Mouse (Mus musculus) kidney, adult 8-10 months (tissue): ENCODE measurements around the gene Caml.
A peak's percentile ranks its signal among the peaks of the same experiment; 100 is the strongest.
"Not testable (repeated sequence)": the region's sequence is repeated elsewhere in the genome, so short reads cannot be mapped to it uniquely, and the experiment has no call there.

Experiments used
- DNase-seq, 2 experiments: peaks; one replicate each; pipeline ENCODE4 v3.0.0; 2022

Gene Caml

DNA sequence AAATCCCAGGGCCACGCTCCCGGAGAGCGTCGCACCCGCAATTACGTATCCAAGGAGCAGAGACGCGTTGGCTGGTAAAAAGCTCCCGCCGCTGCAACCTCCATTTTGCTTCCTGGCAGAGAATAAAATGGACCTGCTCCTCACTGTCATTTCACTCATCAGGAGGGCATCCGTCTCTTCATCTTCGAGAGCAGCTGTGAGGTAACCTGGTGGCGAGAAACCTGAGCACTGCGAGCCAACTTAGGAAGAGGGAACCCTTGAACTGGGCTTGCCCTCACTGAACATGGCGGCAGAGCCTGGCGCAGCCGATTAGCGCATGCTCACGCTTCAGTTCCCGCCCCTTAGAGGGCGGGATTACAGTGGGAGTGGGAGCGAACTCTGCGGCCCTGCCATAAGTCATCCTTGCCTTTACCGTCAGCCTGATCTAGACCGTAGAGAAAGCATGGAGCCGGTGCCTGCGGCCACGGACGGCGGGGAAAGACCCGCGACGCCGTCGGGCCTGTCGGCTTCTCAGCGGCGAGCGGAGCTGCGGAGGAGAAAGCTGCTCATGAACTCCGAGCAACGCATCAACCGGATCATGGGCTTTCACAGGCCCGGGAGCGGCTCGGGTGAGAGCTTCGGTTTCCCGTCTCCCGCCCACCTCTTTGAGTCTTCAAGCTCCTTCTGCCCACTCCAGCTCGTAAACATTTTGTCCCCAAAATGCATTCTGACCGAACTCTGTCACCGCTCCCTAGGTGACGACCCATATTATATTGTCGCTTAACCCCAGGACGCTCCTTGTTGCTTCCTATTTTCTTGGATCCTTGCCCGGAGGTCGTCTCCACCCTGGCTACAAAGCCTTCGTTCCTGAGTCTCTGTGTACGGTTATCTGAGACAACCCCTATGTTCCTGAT is at the start of gene Caml:
TSS of gene Caml (plus strand) at position 357 of the 893 bp plus-strand sequence.
- peak; percentile 88 to 91 for DNase-seq

DNA sequence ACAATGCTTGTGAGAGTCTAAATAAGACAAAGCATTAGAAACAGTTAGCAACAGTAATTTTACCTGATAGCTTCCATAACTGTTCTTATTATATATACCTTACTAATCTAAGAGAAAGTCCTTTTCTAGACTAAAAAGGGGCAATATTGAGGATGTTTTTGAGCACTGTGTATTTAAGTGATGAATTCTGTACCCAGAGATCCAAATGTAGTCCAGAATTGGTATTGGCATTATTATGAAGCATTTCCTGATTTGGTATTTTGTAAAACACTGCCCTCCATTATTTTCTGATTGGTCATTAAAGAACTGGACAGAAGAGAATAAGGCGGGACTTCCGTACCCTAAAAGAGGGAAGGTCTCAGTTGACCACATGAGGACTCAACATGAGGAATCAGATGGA is 49.4 kb upstream of the Caml start, which contains the start of gene Tmed9:
TSS of gene Tmed9 (plus strand) at position 301 of the 400 bp plus-strand sequence.
- DNase-seq = no peak

DNA sequence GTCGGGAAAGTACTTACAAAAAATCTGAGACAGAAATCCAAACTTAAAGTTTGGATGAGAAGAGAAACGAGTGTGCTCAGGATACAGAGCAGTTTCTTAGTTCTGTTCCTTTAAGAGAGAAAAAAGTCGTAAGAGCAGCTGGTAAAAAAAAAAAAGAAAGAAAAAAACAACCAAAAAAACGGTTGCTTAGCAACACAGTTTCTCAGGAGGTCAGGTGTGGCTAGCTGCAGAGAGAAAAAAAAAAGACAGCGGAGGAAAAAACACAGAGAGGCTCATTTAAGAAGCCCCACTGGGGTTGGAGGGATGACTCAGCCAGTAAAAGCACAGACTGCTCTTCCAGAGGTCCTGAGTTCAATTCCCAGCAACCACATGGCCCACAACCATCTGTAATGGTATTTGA is 48.5 kb upstream of the Caml start:
- no peak for DNase-seq

DNA sequence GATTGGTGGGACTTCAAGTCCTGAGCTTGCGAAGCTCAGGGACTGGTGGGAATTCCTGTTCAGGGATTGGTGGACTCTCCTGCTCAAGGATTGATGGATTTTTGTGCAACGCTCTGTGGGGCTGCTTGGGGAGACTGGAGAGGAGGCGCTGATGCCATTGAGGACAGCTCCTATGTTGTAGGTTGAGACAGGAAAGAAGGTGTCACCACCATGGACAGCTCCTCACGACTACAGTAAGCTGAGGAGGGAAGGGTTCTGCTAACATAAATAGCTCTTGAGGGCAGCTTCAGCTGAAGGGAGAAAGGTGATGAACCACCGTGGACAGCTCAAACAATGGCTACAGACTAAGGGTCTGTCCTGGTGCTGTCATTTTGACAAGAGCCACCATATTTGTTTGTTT is 46.9 kb upstream of the Caml start:
- DNase-seq = no peak

DNA sequence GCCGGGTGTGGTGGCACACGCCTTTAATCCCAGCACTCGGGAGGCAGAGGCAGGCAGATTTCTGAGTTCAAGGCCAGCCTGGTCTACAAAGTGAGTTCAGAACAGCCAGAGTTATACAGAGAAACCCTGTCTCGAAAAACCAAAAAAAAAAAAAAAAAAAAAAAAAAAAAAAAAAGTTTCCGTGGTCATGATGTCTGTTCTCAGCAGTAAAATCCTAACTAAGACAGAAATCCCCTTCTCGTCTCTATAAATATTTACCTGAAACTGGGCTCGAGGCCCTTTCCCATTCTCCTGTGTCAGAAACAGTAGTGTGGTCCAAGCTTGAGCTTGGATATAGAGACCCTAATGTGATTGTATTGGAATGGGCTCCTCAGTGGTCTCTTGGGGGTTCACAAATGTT is 45.9 kb upstream of the Caml start:
- not testable (repeated sequence) for DNase-seq

DNA sequence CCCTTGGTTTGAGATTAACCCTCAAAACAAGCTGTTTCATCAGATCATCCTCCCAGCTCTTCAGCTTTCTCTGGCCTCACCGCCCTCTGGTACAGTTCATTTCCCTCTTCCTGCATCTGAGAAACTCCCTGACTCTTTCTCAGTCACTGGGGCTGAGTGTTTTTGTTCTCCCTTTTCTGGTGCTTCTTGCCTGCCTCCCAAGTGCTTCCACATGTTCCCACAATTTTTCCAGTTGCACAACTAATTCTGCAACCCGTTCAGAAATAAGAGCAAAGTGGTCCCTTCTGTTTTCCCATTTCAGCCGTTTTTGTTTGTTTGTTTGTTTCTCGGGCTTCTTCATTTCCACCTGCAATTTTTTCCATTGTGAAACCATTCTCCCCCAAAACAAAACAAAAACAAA is 44.7 kb upstream of the Caml start:
- DNase-seq = no peak

DNA sequence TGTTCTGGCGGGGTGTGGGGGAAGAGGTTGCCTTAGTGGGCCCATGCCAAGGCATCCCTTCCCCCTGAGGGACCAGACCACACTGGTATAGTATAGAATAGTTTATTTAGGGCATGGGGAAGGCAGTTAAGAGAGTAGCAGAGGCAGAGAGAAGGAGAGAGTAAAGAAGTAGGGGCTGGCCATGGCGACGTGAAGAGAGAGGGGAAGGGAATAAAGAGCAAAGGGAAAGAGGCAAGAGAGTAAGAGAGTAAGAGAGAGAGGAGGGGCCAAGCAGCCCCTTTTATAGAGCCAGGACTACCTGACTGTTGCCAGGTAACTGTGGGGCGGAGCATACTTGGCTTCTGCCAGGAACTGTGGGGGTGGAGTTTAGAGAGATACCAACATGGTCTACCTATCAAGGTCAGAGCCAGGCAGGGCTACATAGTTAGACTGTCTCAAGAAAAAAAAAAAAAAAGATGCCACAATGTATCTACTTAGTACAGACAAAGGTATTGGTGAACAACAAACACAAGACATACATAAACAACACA is 30.8 kb upstream of the Caml start:
- peak; percentile 26 to 47 for DNase-seq

DNA sequence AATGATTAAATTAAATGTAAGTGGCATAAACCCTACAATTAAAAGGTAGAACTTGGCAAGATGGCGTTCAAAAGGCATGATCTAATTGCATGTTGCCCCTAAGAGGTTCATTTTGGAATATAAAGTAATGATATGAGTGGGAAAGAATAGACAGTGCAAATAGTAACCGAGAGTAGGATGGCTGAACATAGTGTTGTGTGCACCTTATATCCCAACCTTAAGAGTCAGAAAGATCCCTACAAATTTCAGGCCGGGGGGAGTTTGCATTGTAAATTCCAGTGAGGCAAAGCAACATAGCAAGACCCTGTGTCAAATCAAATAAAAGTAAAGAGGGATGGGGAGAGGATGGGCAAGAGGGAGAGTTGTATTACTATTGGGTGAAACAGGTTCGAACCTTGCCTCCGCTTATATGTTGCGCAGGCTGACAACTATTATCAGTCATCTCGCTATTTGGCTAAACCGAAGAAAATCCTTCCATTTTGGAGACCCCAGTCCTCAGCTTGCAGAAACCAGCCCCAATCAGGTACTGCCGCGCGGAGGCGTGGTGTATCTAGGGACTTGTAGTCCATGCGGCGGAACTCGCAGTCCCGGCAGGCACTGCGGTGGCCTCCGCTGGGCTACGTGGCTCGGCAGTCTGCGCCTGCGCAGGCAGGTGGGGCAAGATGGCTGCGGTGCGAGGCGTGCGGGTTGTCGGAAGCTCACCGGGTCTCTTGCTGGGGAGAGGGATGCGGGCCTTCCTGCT is 30.1 kb upstream of the Caml start:
- DNase-seq = peak; percentile 95 to 96

DNA sequence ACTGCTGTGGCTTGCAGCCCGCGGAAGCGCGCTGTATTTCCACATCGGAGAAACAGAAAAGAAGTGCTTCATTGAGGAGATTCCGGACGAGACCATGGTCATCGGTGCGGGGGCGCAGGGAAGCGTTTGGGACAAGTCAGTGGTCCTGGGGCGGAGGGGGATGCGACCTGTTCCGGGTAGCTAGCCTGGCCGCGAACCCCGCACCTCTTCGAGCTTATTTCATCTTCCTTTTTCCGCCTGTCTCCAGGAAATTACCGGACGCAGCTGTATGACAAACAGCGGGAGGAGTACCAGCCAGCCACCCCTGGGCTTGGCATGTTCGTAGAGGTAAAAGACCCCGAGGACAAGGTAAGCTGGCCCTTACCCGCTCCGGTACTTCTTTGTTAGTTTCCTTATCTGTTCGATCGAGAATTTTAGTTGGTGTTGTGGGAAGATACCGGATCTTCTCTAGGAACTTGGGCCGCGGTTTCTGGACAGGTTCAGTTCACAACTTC is 29.5 kb upstream of the Caml start:
- no peak for DNase-seq

DNA sequence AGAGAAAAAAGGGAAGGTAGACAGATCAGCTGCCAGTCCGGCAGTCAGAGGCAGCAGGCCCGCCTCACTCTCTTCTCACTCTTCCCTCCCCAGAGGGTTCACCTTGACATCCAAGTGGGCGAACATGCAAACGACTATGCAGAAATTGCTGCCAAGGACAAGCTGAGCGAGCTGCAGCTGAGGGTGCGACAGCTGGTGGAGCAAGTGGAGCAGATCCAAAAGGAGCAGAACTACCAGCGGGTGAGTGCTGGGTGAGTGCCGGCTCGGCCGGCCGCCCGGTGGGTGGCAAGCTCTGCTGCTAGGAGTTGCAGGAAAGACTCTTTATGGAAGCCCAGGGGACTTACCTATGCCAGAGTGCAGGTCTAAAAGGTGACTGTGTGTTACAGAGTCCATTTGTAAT is 27.4 kb upstream of the Caml start:
- DNase-seq = no peak

DNA sequence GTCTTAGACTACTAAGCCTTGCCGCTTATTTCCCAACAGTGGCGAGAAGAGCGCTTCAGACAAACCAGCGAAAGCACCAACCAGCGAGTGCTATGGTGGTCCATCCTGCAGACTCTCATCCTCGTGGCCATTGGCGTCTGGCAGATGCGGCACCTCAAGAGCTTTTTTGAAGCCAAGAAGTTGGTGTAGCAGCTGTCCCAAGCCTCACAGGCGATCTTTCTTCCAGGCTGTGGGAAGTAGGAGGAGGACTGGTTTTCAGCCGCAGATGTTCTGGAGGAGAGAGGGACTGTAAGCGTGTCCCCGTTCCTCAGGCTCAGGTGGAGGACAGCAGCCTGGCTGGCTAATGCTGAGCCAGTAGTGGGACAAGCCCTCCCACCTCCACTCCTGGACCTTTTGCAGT is 26.0 kb upstream of the Caml start:
- no peak for DNase-seq

DNA sequence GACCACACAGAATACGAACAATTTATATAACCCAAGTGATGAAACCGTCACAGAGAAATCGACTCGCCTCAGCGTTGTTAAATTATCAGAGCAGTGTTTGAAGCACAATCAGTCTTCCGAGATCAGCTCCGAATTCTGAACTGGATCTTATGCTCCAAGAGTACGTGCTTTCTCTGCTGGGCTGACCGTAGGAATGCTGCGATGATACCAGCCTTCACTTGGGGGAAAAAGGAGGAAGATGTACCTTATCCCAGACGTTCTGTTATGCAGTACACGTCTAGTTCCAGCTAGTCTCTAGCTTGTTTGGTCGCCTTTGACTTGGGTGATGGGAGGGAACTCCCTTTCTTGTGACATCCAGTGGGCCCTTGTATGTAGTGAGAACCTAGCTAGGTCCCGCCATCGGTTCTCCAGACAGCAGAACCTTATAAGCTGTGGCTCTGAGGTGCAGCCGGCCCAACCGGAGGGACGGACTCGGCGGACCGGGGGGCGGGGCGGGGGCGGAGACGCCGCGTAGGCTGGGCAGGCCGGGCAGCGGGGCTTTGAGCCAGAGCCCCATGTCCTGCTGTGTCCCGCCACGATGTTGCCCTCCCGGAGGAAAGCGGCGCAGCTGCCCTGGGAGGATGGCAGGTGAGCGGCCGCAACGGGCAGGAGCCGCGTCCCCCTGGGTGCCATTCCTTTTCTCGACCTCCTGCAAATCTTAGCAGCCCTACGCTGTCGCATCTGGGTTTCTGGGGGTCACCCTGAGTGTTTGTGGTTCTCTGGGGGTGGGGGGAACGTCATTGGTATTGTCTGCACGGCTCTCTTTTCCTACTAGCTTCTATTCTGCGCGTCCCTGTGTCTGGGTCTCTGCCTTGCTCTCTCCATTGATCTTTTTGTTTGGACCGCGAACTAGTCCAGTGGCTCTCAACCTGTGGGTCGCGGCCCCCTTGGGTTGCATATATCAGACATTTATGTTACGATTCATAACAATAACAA is 23.0 kb upstream of the Caml start, which contains the start of gene B4galt7:
TSS of gene B4galt7 (plus strand) at position 331 of the 975 bp plus-strand sequence.
- DNase-seq = peak; percentile 82 to 89

DNA sequence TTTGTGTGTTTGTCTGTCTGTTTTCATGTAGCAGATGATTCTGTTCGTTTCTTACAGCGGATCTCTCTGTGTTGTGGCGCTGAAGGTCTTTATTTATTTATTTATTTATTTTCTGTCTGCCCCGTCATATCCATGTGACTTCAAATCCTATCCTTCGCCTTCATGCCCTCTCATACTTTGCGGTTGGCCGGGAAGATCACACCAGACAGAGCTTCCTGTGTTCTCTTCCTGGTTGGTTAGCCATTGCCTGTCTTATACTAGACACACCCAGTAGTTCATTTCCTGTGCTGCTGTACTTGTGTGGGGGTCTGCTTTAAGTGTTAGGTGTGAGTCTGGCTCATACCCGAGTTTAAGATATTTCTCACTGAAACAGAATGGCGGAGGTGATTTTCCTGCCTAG is 22.1 kb upstream of the Caml start:
- no peak for DNase-seq

DNA sequence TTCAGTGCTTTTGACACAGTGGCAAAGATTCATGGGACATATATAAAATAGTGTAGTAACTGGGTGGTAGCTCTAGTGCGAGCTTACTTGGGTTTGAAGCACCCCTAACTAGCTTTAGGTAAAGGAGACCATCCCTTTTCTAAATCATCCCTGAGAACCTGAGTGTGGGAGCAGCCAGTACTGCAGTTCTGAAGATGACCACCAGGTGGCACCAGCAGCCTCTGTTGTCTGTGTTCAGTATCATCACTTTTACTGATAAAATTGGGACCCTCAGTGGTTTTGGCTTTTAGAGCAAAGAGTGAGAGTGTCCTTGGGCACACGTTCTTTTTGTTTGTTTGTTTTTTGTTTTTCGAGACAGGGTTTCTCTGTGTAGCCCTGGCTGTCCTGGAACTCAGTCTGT is 21.2 kb upstream of the Caml start:
- DNase-seq = peak; percentile 43 to 84

DNA sequence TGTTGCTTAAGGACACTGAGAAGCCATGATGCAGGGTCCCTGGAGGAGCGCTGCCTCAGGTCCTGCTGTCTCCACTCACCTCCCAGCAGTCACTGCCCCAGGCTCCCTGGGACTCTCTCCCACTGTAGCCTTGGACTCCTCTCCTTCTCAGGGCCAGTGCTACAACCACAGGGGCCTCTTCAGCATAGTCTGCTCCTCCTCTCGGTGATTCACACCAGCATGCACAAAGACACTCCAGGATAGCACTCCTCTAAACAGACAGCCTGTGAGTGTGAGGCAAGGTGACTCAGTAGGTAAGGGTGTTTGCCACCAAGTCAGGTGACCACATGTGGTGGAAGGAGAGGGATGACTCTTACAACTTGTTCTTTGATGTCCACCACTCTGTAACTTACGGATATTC is 18.2 kb upstream of the Caml start:
- no peak for DNase-seq

DNA sequence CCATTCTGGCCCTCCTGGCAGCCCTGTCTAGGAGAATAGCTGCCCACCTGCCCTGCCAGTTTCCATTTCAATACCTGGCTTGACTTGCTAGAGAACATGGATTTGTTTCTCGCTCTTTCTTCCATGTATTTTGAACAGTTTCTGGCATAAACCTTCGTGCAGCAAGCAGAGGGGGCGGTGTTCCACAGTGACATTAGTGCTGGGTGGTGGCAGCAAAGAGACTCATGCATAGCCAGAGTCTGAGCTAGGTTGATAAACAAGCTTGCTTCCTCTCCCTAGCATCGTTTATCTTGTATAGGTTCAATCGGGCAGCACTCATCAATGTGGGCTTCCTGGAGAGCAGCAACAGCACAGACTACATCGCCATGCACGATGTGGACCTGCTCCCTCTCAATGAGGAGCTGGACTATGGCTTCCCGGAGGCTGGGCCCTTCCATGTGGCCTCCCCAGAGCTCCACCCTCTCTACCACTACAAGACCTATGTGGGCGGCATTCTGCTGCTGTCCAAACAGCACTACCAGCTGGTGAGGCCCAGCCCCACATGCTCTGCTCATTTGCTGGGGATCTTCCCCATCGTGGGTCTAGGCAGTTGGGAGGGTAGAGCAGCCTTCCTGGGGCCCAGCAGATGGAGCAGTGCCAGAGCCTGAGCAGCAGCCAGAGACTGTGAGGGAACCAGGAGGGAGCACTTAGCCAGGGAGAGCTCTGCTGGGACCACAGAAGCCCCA is 15.7 kb upstream of the Caml start:
- DNase-seq = no peak

DNA sequence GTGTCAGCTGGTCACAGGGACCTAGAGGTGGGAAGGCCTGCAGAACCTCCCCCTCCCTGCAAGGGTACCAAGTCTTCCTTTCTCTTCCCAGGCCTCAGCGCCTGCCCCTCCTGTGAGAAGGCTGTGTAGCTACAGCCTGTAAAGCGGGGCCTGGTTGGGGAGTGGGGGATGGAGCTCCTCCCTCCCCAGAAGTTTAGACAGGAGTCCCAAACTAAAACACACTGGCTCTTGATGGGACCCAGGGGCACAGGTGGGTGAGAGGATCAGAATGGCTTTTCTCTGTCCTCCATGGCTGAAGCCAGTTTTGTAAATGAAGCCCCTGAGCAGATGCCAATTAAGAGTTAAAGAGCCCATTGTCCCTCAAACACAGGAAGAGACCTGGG is 15.2 kb upstream of the Caml start:
- no peak for DNase-seq

DNA sequence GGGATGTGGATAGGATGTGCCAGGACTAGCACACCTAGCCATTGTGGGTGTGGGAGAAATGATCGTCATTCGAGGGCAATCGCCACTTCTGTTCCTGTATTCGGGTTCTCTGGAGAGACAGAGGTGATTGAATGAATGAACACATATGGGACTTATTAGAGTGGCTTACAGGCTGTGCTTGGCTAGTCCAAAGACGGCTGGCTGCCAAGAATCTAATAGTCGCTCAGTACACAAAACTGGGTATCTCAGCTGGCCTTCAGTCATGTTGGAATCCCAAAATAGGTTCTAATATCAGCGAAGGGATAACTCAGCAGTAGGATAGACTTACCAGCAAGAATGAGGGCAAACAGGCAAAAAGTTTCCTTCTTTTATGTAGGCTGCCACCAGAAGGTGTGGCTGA is 10.8 kb upstream of the Caml start:
- no peak for DNase-seq

DNA sequence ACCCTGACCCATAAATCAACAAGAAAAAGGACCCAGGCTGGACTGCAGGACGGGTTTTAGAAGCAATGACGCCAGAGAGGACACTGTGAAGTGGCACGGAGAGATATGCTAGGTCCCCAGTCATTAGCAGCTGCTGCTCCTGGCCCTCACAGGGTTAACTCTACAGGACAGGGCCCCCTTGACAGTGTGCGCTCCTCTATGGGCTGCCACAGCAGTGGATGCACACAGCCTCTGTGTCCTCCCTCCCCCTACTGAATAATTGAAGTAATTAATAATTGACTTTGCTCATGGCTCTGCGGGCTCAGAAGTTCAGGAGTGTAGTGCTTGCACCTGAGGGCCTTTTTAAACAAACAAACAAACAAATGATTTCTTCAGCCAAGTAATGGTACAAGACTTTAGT is 9.3 kb upstream of the Caml start:
- no peak for DNase-seq

DNA sequence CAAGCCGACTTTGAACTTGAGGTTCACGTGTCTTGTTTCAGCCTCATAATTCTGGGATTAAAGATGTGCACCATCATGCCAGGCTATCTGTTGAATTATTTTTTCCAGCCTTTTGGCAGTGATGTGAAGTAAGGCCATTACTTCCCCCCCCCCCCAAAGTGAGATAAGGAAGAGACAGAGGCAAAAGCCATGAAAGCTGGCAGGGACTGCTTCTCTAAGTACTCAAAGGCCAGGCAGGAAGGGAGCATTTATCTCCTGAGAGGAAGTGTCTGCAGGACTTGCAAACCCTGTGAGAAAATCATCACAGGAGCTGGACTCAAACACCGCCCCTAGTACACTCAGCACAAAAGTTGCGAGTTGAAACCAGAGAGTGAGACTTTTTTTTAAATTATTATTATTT is 3.5 kb upstream of the Caml start:
- no peak for DNase-seq

DNA sequence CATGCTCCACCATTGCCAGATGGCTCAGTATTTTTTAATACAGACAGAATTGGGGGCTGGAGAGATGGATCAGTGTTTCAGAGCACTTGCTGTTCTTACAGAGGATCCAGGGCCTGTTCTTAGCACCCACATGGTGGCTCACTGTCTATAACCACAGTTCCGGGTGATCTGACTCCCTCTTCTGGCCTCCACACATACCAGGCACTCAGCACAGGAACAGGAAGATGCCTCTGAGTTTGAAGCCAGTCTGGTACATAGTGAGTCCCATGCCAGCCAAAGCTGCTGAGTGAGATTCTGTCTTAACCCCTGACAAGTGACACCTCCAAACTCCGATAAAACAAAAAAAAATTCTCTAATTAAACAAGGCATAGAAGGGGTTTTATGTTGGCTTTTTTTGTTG is 2.5 kb upstream of the Caml start:
- no peak for DNase-seq
